In genomic region chr10:13433016-13433415, GRCm38 (mm10) we compare ENCODE assay signal across 17 mouse cellular contexts. TPM values are rescaled to one million over a fixed set of nuclear protein-coding genes. Genes with fewer than 3 reads are reported as not detected.
"Had no signal": no experiment of that assay in that cellular context is flagged by ENCODE, and none has a peak within 500 bp of the region (broad histone marks: within the 10 kb centered on the region; RNA-seq: fewer than 3 reads in every experiment).

No protein-coding gene starts in this region.

- DNase-seq: lung, adult 18-20 months; lung, embryonic 14.5 days; lung, postnatal 10 days; lung, postnatal 4 days; right cerebral cortex, adult 18-20 months; right cerebral cortex, postnatal 25 days; right cerebral cortex, postnatal 4 days; spleen, adult 18-20 months; thymus, adult 18-20 months; thymus, postnatal 14 days; thymus, postnatal 36 days had no signal

- H3K27ac ChIP-seq: midbrain, embryonic 13.5 days; midbrain, embryonic 15.5 days; neural tube, embryonic 13.5 days; neural tube, embryonic 15.5 days had no signal

- H3K36me3 ChIP-seq: midbrain, embryonic 10.5 days; midbrain, embryonic 13.5 days; midbrain, embryonic 15.5 days; neural tube, embryonic 13.5 days; neural tube, embryonic 15.5 days had no signal

- H3K9me3 ChIP-seq: midbrain, embryonic 10.5 days; midbrain, embryonic 13.5 days; midbrain, embryonic 15.5 days; neural tube, embryonic 13.5 days; neural tube, embryonic 15.5 days had no signal

- H3K4me2 ChIP-seq: lung, embryonic 14.5 days; midbrain, embryonic 13.5 days; midbrain, embryonic 15.5 days; neural tube, embryonic 13.5 days; neural tube, embryonic 15.5 days had no signal

- ATAC-seq: midbrain, embryonic 13.5 days; midbrain, embryonic 15.5 days had no signal

- H3K4me3 ChIP-seq: midbrain, embryonic 10.5 days; midbrain, embryonic 13.5 days; midbrain, embryonic 15.5 days; myocyte; neural tube, embryonic 13.5 days; neural tube, embryonic 15.5 days had no signal

- H3K27me3 ChIP-seq: midbrain, embryonic 13.5 days; midbrain, embryonic 15.5 days; neural tube, embryonic 13.5 days; neural tube, embryonic 15.5 days had no signal

- H3K9ac ChIP-seq: lung, embryonic 14.5 days; midbrain, embryonic 13.5 days; midbrain, embryonic 15.5 days; neural tube, embryonic 13.5 days; neural tube, embryonic 15.5 days had no signal

RNA-seq across cellular contexts. Expression of gene Phactr2, which starts 41.2 kb away (rescaled TPM):
- polyA plus RNA-seq: myocyte had no signal
